Mouse (Mus musculus): ENCODE data around the gene Gm28047.

DNA sequence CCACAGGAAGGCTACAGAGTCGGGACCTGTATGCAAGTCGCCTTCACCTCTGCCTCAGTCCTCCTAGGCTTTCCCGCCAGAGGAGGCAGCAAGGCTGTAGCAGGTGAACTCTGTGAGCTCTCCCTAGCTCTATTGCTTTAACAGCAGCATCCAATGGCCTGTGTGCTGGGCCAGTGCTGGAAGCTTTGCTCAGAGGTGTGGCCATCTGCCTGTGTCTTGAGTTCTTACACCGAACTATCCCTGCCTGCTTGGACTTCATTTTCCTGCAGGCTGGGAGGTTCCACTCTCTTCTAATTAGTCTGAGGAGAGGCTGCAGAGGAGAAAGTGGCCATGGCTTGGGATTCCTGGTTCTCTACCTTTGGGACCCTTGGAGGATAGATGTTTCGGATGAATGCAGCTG lies 112.9 kb downstream of the Gm28047 start:
- TF ChIP-seq CTCF (IDR thresholded peaks at IDR 0.05; ENCODE audit: control insufficient read depth, insufficient read depth, insufficient replicate concordance, low read depth, low read length) (no peak), POLR2A (IDR thresholded peaks at IDR 0.05; ENCODE audit: control insufficient read depth, low read depth, low read length) (no peak)

Measured in testis, adult 2 months (tissue).